Mouse (Mus musculus): ENCODE data around the gene Zdbf2. TPM values are rescaled to one million over a fixed set of nuclear protein-coding genes. Genes with fewer than 3 reads are reported as not detected.

Gene Zdbf2
- total RNA-seq, 1 experiment from 2014 or later: 0.20 TPM

Other genes starting within 250 kb of the Zdbf2 start
- 31.5 TPM in 2 replicates for gene Ino80d, start 158.6 kb upstream of the Zdbf2 start, total RNA-seq (2017)
- gene Eef1b2, start 96.4 kb upstream of the Zdbf2 start, total RNA-seq (2017): 3,431 and 3,774 TPM in 2 replicates
- gene Ndufs1, start 96.4 kb upstream of the Zdbf2 start, total RNA-seq (2017): 115 and 142 TPM in 2 replicates
- not detected in 2 replicates for gene Gpr1, start 58.7 kb upstream of the Zdbf2 start, total RNA-seq (2017)
- not detected in 2 replicates for gene Adam23, start 172.6 kb downstream of the Zdbf2 start, total RNA-seq (2017)

Measured in hematopoietic stem cell, adult 5-6 weeks (primary cell).